Mouse (Mus musculus) testis, adult 2 months (tissue): ENCODE measurements at regions not wholly inside any gene's neighbourhood (a gene's known extent, or its start where the extent isn't known, plus 50 kb on each side); places are given as distances from the start of the nearest gene placed in this dataset.

Experiments used
- CTCF ChIP-seq: fragments of 200-500 bp; IDR thresholded peaks from 2 replicates; pipeline ENCODE4 v1.5.1; 2012; ENCODE audit warnings: low read depth, mild to moderate bottlenecking, inconsistent platforms, low read length, moderate library complexity; ENCODE audit not compliant: control insufficient read depth, insufficient read depth, insufficient replicate concordance
- POLR2A ChIP-seq: fragments of 200-500 bp; IDR thresholded peaks from 2 replicates; pipeline ENCODE4 v1.6.1; 2012; ENCODE audit warnings: low read depth, mild to moderate bottlenecking, inconsistent platforms, low read length, moderate library complexity; ENCODE audit not compliant: control insufficient read depth

DNA sequence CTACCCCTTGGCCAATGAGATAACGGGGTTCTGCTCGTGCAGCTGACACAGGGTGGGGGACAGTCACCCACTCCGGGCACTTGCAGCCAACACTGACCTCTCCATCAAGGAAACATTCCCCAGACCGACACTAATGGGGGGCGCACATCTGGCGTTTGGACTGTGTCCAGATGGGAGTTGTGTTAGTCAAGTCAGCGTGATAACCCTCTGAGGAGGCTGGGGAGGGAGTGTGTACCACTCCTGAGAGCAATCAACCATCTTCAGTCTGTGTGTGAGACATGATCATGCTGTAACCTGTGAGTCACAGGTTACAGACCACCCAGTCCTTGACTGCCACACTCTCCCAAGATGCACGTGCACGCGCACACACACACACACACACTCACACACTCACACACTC is 106.9 kb upstream of the Pkdcc start:
- TF ChIP-seq CTCF (no peak), POLR2A (no peak)
